Mouse (Mus musculus): ENCODE data around the gene Smurf1.

- TF ChIP-seq POLR2A (IDR thresholded peaks at IDR 0.05; ENCODE audit: borderline replicate concordance, control insufficient read depth, low read depth, low read length): no peak
- TF ChIP-seq CTCF (IDR thresholded peaks at IDR 0.05; ENCODE audit: control insufficient read depth, insufficient read depth, low read length): no peak
Observed at GRCm38 (mm10) chr5:144987561-144987960, 21.9 kb upstream of the Smurf1 start.
